Mouse (Mus musculus) small intestine, adult 2 months (tissue): ENCODE results near the gene Jmy. TPM values are rescaled to one million over a fixed set of nuclear protein-coding genes. Genes with fewer than 3 reads are reported as not detected.

ENCODE experiments used
- H3K27ac ChIP-seq: fragments of 200-500 bp; 2 replicates; pipeline ENCODE4 v1.5.1; 2012; ENCODE audit warnings: low read depth, low read length, control low read depth, inconsistent platforms; ENCODE audit not compliant: insufficient read depth
- H3K27me3 ChIP-seq: fragments of 200-500 bp; 2 replicates; pipeline ENCODE4 v1.6.1; 2012; ENCODE audit warnings: mild to moderate bottlenecking, moderate library complexity, low read length, inconsistent platforms; ENCODE audit not compliant: control insufficient read depth, insufficient read depth
- H3K36me3 ChIP-seq: fragments of 200-500 bp; 2 replicates; pipeline ENCODE4 v1.6.1; 2012; ENCODE audit warnings: mild to moderate bottlenecking, low read length, control low read depth, inconsistent platforms; ENCODE audit not compliant: control insufficient read depth, insufficient read depth
- H3K4me1 ChIP-seq: fragments of 200-500 bp; 2 replicates; pipeline ENCODE4 v1.6.1; 2012; ENCODE audit warnings: low read length, inconsistent platforms, mixed read lengths; ENCODE audit not compliant: control insufficient read depth, insufficient read depth, insufficient read length
- H3K4me3 ChIP-seq: fragments of 200-500 bp; 2 replicates; pipeline ENCODE4 v1.5.1; 2012; ENCODE audit warnings: low read depth, mild to moderate bottlenecking, control low read depth, inconsistent platforms, low read length, moderate library complexity
- CTCF ChIP-seq: fragments of 200-500 bp; IDR thresholded peaks from 2 replicates; pipeline ENCODE4 v1.5.1; 2012; ENCODE audit warnings: low read depth, mild to moderate bottlenecking, control low read depth, inconsistent platforms, low read length, moderate library complexity, mixed read lengths; ENCODE audit not compliant: insufficient replicate concordance, insufficient read length; ENCODE audit errors: extremely low read depth
- POLR2A ChIP-seq: fragments of 200-500 bp; IDR thresholded peaks from 2 replicates; pipeline ENCODE4 v1.6.1; 2012; ENCODE audit warnings: low read depth, mild to moderate bottlenecking, control low read depth, inconsistent platforms, low read length, moderate library complexity
- WGBS: fragments of 180-500 bp; shearing (Covaris S2); methylation state at CpG from one replicate; pipeline ENCODE4 v1.1.7; 2018; 5-methylcytosine and 5-hydroxymethylcytosine counted together
- polyA plus RNA-seq: library from polyadenylated mRNA; depleted of rRNA; stranded (reverse); fragments of >200 nt; gene quantifications from 2 replicates; pipeline ENCODE4 v1.2.3, GENCODE M21; 2012; rRNA removed

Jmy gene
- polyA plus RNA-seq, 1 experiment, result 6.6 TPM

DNA sequence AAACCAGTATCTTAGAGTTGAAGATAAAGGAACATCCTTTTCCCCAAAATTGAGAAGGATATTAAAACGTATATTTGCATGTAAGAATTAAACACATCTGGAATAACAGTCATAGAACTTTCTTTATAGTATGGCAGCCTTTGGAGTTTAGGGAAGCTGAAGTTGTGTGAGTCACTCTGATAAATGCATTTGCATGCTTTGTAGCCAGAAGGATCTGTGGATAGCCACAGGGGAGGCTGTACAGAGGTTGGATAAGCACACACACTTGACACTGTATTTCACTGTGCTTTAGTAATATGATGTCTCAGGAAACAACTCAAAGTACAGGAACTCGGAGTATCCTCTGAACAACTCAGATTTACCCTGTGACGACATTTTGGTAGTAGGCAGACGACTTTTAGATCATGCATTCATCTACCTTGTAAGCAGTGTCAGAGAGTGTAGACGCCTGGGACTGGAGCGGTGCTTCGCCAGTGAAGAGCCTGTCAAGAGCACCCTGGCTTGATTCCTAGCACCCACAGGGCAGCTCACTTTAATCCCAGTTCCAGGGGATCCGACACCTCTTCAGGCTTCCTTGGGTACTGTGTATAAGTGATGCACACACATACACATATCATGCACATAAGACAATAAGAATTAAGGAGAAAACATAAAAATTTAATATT is 119.1 kb downstream of the Jmy start:
- H3K4me1 ChIP-seq, result no peaks in the 10 kb centered on the region; the same call in 1 of the 2 replicates
- TF ChIP-seq POLR2A (no peak), CTCF (no peak)
- no peaks in the 10 kb centered on the region for H3K36me3 ChIP-seq
- no peak overlapping the region for H3K4me3 ChIP-seq
- WGBS, result 94% methylated on average over 8 of the region's 8 CpGs
- H3K27me3 ChIP-seq, result no peaks in the 10 kb centered on the region
- no peak overlapping the region for H3K27ac ChIP-seq

Other genes with a start within 250 kb of the Jmy start
- 1.6 and 3.4 TPM in 2 replicates for gene Homer1, start 200.2 kb downstream of the Jmy start, polyA plus RNA-seq
- gene Bhmt, start 138.2 kb upstream of the Jmy start, polyA plus RNA-seq, result 0.08 TPM in 1 of 2 replicates, not detected in the other
- gene Bhmt2, start 174.5 kb upstream of the Jmy start, polyA plus RNA-seq, result 0.19 TPM in 1 of 2 replicates, not detected in the other
- gene Dmgdh, start 174.6 kb upstream of the Jmy start, polyA plus RNA-seq, result 0.04 TPM in 1 of 2 replicates, not detected in the other